Mouse (Mus musculus) hindbrain, embryonic 12.5 days (tissue): ENCODE measurements around the gene Efs. TPM values are rescaled to one million over a fixed set of nuclear protein-coding genes. Genes with fewer than 3 reads are reported as not detected.
"Not testable (repeated sequence)": the region's sequence is repeated elsewhere in the genome, so short reads cannot be mapped to it uniquely, and the experiment has no call there.

Experiments
- ATAC-seq: fragments of 200-750 bp; cut with Nextera tagmentation; 2 replicates; pipeline ENCODE4 v1.8.0; 2017; ENCODE audit warnings: moderate TSS enrichment; ENCODE audit not compliant: low FRiP score
- H3K27ac ChIP-seq: fragments of 300-500 bp; sonication (generic); 2 replicates; pipeline ENCODE4 v1.5.1; 2016; ENCODE audit warnings: mild to moderate bottlenecking
- H3K27me3 ChIP-seq: fragments of 300-500 bp; sonication (generic); 2 replicates; pipeline ENCODE4 v1.6.1; 2016; ENCODE audit warnings: mild to moderate bottlenecking
- H3K36me3 ChIP-seq: fragments of 300-500 bp; sonication (generic); 2 replicates; pipeline ENCODE4 v1.6.1; 2016; ENCODE audit warnings: mild to moderate bottlenecking
- H3K4me1 ChIP-seq: fragments of 300-500 bp; sonication (generic); 2 replicates; pipeline ENCODE4 v1.6.1; 2016
- H3K4me2 ChIP-seq: fragments of 300-500 bp; sonication (generic); replicated peaks from 2 replicates; pipeline ENCODE4 v1.6.1; 2016; ENCODE audit warnings: mild to moderate bottlenecking
- H3K4me3 ChIP-seq: fragments of 300-500 bp; sonication (generic); 2 replicates; pipeline ENCODE4 v1.5.1; 2016; ENCODE audit warnings: mild to moderate bottlenecking
- H3K9ac ChIP-seq: fragments of 300-500 bp; sonication (generic); 2 replicates; pipeline ENCODE4 v1.6.1; 2016; ENCODE audit warnings: mild to moderate bottlenecking, moderate library complexity
- H3K9me3 ChIP-seq: fragments of 300-500 bp; sonication (generic); replicated peaks from 2 replicates; pipeline ENCODE4 v1.6.1; 2016; ENCODE audit warnings: mild to moderate bottlenecking
- WGBS: fragments of 180-500 bp; shearing (Covaris S2); methylation state at CpG from one replicate; pipeline ENCODE4 v1.1.7; 2016; 5-methylcytosine and 5-hydroxymethylcytosine counted together
- polyA plus RNA-seq: library from polyadenylated mRNA; unstranded; fragments of >200 nt; fragmentation: Nextera tagmentation; extraction: Ambion mirVana; gene quantifications from 2 replicates; pipeline ENCODE4 v1.2.1, GENCODE M21; 2016

Efs gene
- 28.4 and 32.9 TPM in 2 replicates for polyA plus RNA-seq

GRCm38 (mm10) chr14:54925349-54926342 is at the start of gene Efs:
TSS of gene Efs (minus strand) at chr14:54926126.
- H3K9ac ChIP-seq: peak within 1 kb of the TSS; percentile 78
- H3K27ac ChIP-seq: peak within 1 kb of the TSS; percentile 95
- WGBS: 1% methylated on average over 57 of the region's 57 CpGs
- peak within 1 kb of the TSS; percentile 91 for H3K4me2 ChIP-seq
- no peaks in the 10 kb centered on the region; the same call in 1 of the 2 replicates for H3K27me3 ChIP-seq
- H3K4me3 ChIP-seq: peak within 1 kb of the TSS; percentile 55
- H3K36me3 ChIP-seq: peaks cover 17% of the 10 kb centered on the region
- peak; percentile 51 for ATAC-seq
- H3K9me3 ChIP-seq: peaks cover 16% of the 10 kb centered on the region
- H3K4me1 ChIP-seq: peaks cover 45% of the 10 kb centered on the region

- Histone ChIP-seq H3K4me1 (peaks cover 13% of the 10 kb centered on the region), H3K4me3 (no peak overlapping the region), H3K9ac (no peak overlapping the region), H3K27me3 (no peaks in the 10 kb centered on the region), H3K27ac (peak overlapping the region; percentile 66), H3K4me2 (no peak overlapping the region), H3K9me3 (no peaks in the 10 kb centered on the region), H3K36me3 (no peaks in the 10 kb centered on the region)
- ATAC-seq: peak; percentile 49; the same call in 1 of the 2 replicates
- WGBS: 76% methylated on average over 6 of the region's 6 CpGs
These were observed 48.3 kb upstream of the Efs start for GRCm38 (mm10) chr14:54974068-54974791.

- H3K4me3 ChIP-seq, H3K9me3 ChIP-seq, H3K36me3 ChIP-seq, H3K27me3 ChIP-seq, H3K9ac ChIP-seq, H3K27ac ChIP-seq, ATAC-seq, H3K4me2 ChIP-seq: not testable (repeated sequence)
- H3K4me1 ChIP-seq: peaks cover 13% of the 10 kb centered on the region
- WGBS: 92% methylated on average over 10 of the region's 11 CpGs
These were observed 46.9 kb upstream of the Efs start for GRCm38 (mm10) chr14:54972786-54973185.

- ATAC-seq: no peak
- Histone ChIP-seq H3K4me2 (no peak overlapping the region), H3K27me3 (no peaks in the 10 kb centered on the region), H3K27ac (no peak overlapping the region), H3K4me1 (no peaks in the 10 kb centered on the region), H3K9me3 (no peaks in the 10 kb centered on the region), H3K4me3 (no peak overlapping the region), H3K36me3 (no peaks in the 10 kb centered on the region), H3K9ac (no peak overlapping the region)
These were observed 42.4 kb upstream of the Efs start for GRCm38 (mm10) chr14:54968344-54968743.

GRCm38 (mm10) chr14:54967874-54968273 is 41.9 kb upstream of the Efs start:
- H3K4me2 ChIP-seq: no peak overlapping the region
- no peak overlapping the region for H3K4me3 ChIP-seq
- H3K4me1 ChIP-seq: no peaks in the 10 kb centered on the region
- ATAC-seq: no peak
- no peak overlapping the region for H3K27ac ChIP-seq
- WGBS: 78% methylated on average over 3 of the region's 3 CpGs
- no peaks in the 10 kb centered on the region for H3K9me3 ChIP-seq
- no peak overlapping the region for H3K9ac ChIP-seq
- no peaks in the 10 kb centered on the region for H3K27me3 ChIP-seq
- H3K36me3 ChIP-seq: no peaks in the 10 kb centered on the region

GRCm38 (mm10) chr14:54966320-54966977 is 40.5 kb upstream of the Efs start, which contains the start of gene Myh6:
TSS of gene Myh6 (minus strand) at chr14:54966927.
- Histone ChIP-seq H3K4me3 (no peak within 1 kb of the TSS), H3K36me3 (no peaks in the 10 kb centered on the region), H3K27ac (no peak within 1 kb of the TSS), H3K4me2 (no peak within 1 kb of the TSS), H3K4me1 (no peaks in the 10 kb centered on the region), H3K9ac (no peak within 1 kb of the TSS), H3K9me3 (no peaks in the 10 kb centered on the region), H3K27me3 (no peaks in the 10 kb centered on the region)
- WGBS: 82% methylated on average over 7 of the region's 7 CpGs
- ATAC-seq: no peak

GRCm38 (mm10) chr14:54965631-54966030 is 39.7 kb upstream of the Efs start:
- no peak overlapping the region for H3K9ac ChIP-seq
- no peaks in the 10 kb centered on the region for H3K4me1 ChIP-seq
- no peak overlapping the region for H3K4me2 ChIP-seq
- ATAC-seq: no peak
- no peaks in the 10 kb centered on the region for H3K27me3 ChIP-seq
- WGBS: 69% methylated on average over 6 of the region's 6 CpGs
- no peaks in the 10 kb centered on the region for H3K36me3 ChIP-seq
- no peaks in the 10 kb centered on the region for H3K9me3 ChIP-seq
- no peak overlapping the region for H3K4me3 ChIP-seq
- H3K27ac ChIP-seq: no peak overlapping the region

GRCm38 (mm10) chr14:54965044-54965443 is 39.1 kb upstream of the Efs start:
- H3K9me3 ChIP-seq: no peaks in the 10 kb centered on the region
- H3K36me3 ChIP-seq: no peaks in the 10 kb centered on the region
- H3K9ac ChIP-seq: no peak overlapping the region
- 81% methylated on average over 15 of the region's 15 CpGs for WGBS
- H3K4me1 ChIP-seq: no peaks in the 10 kb centered on the region
- no peak overlapping the region for H3K4me2 ChIP-seq
- no peak overlapping the region for H3K4me3 ChIP-seq
- no peak for ATAC-seq
- H3K27me3 ChIP-seq: no peaks in the 10 kb centered on the region
- H3K27ac ChIP-seq: no peak overlapping the region

GRCm38 (mm10) chr14:54963727-54964126 is 37.8 kb upstream of the Efs start:
- no peak for ATAC-seq
- H3K27me3 ChIP-seq: no peaks in the 10 kb centered on the region
- no peak overlapping the region for H3K9ac ChIP-seq
- H3K36me3 ChIP-seq: no peaks in the 10 kb centered on the region
- 87% methylated on average over 11 of the region's 11 CpGs for WGBS
- H3K4me2 ChIP-seq: no peak overlapping the region
- no peaks in the 10 kb centered on the region for H3K4me1 ChIP-seq
- no peak overlapping the region for H3K4me3 ChIP-seq
- no peak overlapping the region for H3K27ac ChIP-seq
- no peaks in the 10 kb centered on the region for H3K9me3 ChIP-seq

GRCm38 (mm10) chr14:54962714-54963113 is 36.8 kb upstream of the Efs start:
- no peaks in the 10 kb centered on the region for H3K9me3 ChIP-seq

GRCm38 (mm10) chr14:54961487-54961886 is 35.6 kb upstream of the Efs start:
- Histone ChIP-seq H3K4me1 (no peaks in the 10 kb centered on the region), H3K9me3 (no peaks in the 10 kb centered on the region), H3K36me3 (no peaks in the 10 kb centered on the region), H3K9ac (no peak overlapping the region), H3K4me2 (no peak overlapping the region), H3K27me3 (no peaks in the 10 kb centered on the region), H3K27ac (no peak overlapping the region), H3K4me3 (no peak overlapping the region)
- WGBS: 86% methylated on average over 5 of the region's 5 CpGs
- ATAC-seq: no peak

More at GRCm38 (mm10) chr14:54962714-54963113, 36.8 kb upstream of the Efs start:
- WGBS: 89% methylated on average over 7 of the region's 7 CpGs
- Histone ChIP-seq H3K4me1 (no peaks in the 10 kb centered on the region), H3K4me3 (no peak overlapping the region), H3K27ac (no peak overlapping the region), H3K4me2 (no peak overlapping the region), H3K9ac (no peak overlapping the region), H3K36me3 (no peaks in the 10 kb centered on the region), H3K27me3 (no peaks in the 10 kb centered on the region)
- no peak for ATAC-seq

GRCm38 (mm10) chr14:54960769-54961168 is 34.8 kb upstream of the Efs start:
- H3K4me2 ChIP-seq: no peak overlapping the region
- no peak for ATAC-seq
- WGBS: 74% methylated on average over 10 of the region's 10 CpGs

More at GRCm38 (mm10) chr14:54960769-54961168, 34.8 kb upstream of the Efs start:
- Histone ChIP-seq H3K27me3 (no peaks in the 10 kb centered on the region), H3K9ac (no peak overlapping the region), H3K27ac (no peak overlapping the region), H3K4me3 (no peak overlapping the region), H3K36me3 (no peaks in the 10 kb centered on the region), H3K9me3 (no peaks in the 10 kb centered on the region), H3K4me1 (no peaks in the 10 kb centered on the region)
